In genomic region chr13:30266036-30266435, GRCm38 (mm10) we compare ENCODE assay signal across 25 mouse cellular contexts.
DNase-seq lines count a peak whose midpoint lies in the region; ATAC-seq and TF ChIP-seq lines count a peak whose summit lies in the region.
"Had no signal": no experiment of that assay in that cellular context is flagged by ENCODE, and none has a peak within 500 bp of the region (broad histone marks: within the 10 kb centered on the region; RNA-seq: fewer than 3 reads in every experiment).

No protein-coding gene starts in this region.

- 0 out of 2 replicates have a peak, but pooled peaks have one; percentile 12 for TF ChIP-seq CTCF in liver, embryonic 14.5 days (IDR thresholded peaks at IDR 0.05; ENCODE audit: low read depth)

- no peaks in the 10 kb centered on the region for H3K27me3 ChIP-seq in liver, embryonic 14.5 days (ENCODE audit: control insufficient read depth, insufficient read depth, low read length)
- H3K27me3 ChIP-seq: forebrain, embryonic 13.5 days; heart, embryonic 12.5 days; heart, embryonic 15.5 days; hindbrain, embryonic 13.5 days; intestine, embryonic 15.5 days had no signal

- ATAC-seq in liver, embryonic 14.5 days (ENCODE audit: insufficient read depth), result no peak
- ATAC-seq: forebrain, embryonic 13.5 days; forebrain, embryonic 16.5 days; hindbrain, embryonic 16.5 days; intestine, embryonic 15.5 days had no signal

- no peak for TF ChIP-seq EP300 in liver, embryonic 14.5 days (IDR thresholded peaks at IDR 0.05; ENCODE audit: low read depth)

- 68% methylated on average over 11 of the region's 11 CpGs for WGBS in liver, embryonic 14.5 days (ENCODE audit: insufficient replicate concordance)

- no peak for DNase-seq in liver, embryonic 14.5 days (ENCODE audit: low read depth in 3 of 3, low spot score in 3 of 3)
- DNase-seq in liver, result no peak
- DNase-seq in ES-CJ7 (ENCODE audit: low read depth, low spot score), result peak; percentile 38
- DNase-seq in R1 (ENCODE audit: low read depth, low spot score), result peak; percentile 66
- DNase-seq in adrenal gland, postnatal 36 days, result no peak
- no peak for DNase-seq in embryo, embryonic 10.5 days (ENCODE audit: low spot score)
- DNase-seq: adrenal gland, adult 2 months; adrenal gland, postnatal 14 days; cerebellum, adult 11-12 months; cerebellum, adult 8-10 months; cerebellum, postnatal 10 days; cerebellum, postnatal 36 days; gastrocnemius, postnatal 25 days; heart, adult 18-20 months; heart, postnatal 10 days; heart, postnatal 36 days had no signal

- no peak overlapping the region for H3K27ac ChIP-seq in liver, embryonic 14.5 days
- H3K27ac ChIP-seq: forebrain, embryonic 10.5 days; forebrain, embryonic 13.5 days; heart, embryonic 15.5 days; hindbrain, embryonic 10.5 days; hindbrain, embryonic 13.5 days; intestine, embryonic 15.5 days had no signal

- H3K4me2 ChIP-seq in liver, embryonic 14.5 days (ENCODE audit: low read depth), result no peak overlapping the region
- H3K4me2 ChIP-seq: forebrain, embryonic 13.5 days; heart, embryonic 12.5 days; heart, embryonic 15.5 days; hindbrain, embryonic 13.5 days; intestine, embryonic 15.5 days had no signal

- H3K4me3 ChIP-seq in liver, embryonic 14.5 days (ENCODE audit: insufficient read depth in 1 of 2, low read depth in 2 of 2, low read length in 2 of 2), result no peak overlapping the region
- H3K4me3 ChIP-seq: forebrain, embryonic 10.5 days; forebrain, embryonic 13.5 days; heart, embryonic 12.5 days; heart, embryonic 15.5 days; hindbrain, embryonic 10.5 days; hindbrain, embryonic 13.5 days; intestine, embryonic 15.5 days had no signal

- H3K9me3 ChIP-seq in liver, embryonic 14.5 days (ENCODE audit: control insufficient read depth, low read length), result no peaks in the 10 kb centered on the region
- H3K9me3 ChIP-seq: heart, embryonic 15.5 days; hindbrain, embryonic 13.5 days; intestine, embryonic 15.5 days had no signal

- no peaks in the 10 kb centered on the region for H3K36me3 ChIP-seq in liver, embryonic 14.5 days (replicated peaks; ENCODE audit: control insufficient read depth, insufficient read depth, low read depth)
- H3K36me3 ChIP-seq: forebrain, embryonic 10.5 days; heart, embryonic 12.5 days; heart, embryonic 15.5 days; hindbrain, embryonic 10.5 days; hindbrain, embryonic 13.5 days; intestine, embryonic 15.5 days had no signal

- H3K9ac ChIP-seq in liver, embryonic 14.5 days (replicated peaks), result no peak overlapping the region
- H3K9ac ChIP-seq: forebrain, embryonic 13.5 days; heart, embryonic 12.5 days; heart, embryonic 15.5 days; hindbrain, embryonic 13.5 days; intestine, embryonic 15.5 days had no signal

- H3K4me1 ChIP-seq in liver, embryonic 14.5 days (replicated peaks; ENCODE audit: control insufficient read depth in 2 of 2, insufficient read depth in 2 of 2, low read length in 1 of 2), result no peaks in the 10 kb centered on the region
- H3K4me1 ChIP-seq: forebrain, embryonic 10.5 days; forebrain, embryonic 13.5 days; heart, embryonic 12.5 days; heart, embryonic 15.5 days; hindbrain, embryonic 10.5 days; hindbrain, embryonic 13.5 days; intestine, embryonic 15.5 days had no signal

Comparison
In these comparisons a context has a peak if more than half of its experiments do, and no peak if none do; other contexts are left out.
1. DNase-seq: peak in ES-CJ7 (single experiment) and R1 (single experiment); none in liver, embryonic 14.5 days (0 of 3), liver (single experiment), adrenal gland, postnatal 36 days (0 of 2) and embryo, embryonic 10.5 days (single experiment).